Mouse (Mus musculus) right cerebral cortex, adult 18-20 months (tissue): ENCODE results near the gene Cyb561.

Experiments
- DNase-seq: peaks from one replicate; pipeline ENCODE4 v3.0.0; 2022; ENCODE audit warnings: mixed read lengths

Gene Cyb561

DNA sequence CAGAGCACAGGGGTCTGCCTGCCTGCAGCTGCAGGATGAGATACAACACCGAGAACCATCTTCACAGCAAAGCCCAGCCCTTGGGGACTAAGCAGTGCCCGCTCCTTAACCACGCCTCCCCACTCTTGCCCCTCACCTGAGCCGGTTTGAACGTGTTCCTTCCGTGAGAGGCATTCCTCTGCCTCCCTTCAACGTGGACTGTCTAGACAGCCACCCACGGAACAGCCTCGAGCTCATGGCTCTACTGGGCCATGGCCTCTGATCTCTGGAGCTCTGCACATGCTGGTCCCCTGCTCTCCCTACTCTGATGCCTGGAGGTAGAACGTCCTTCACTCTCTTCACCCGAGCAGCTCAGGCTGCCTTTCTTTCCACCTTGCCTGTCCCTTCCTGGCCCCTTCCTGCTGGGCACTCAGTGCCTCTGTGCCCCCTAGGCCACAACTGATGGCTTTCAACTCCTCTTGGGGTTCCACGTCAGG lies at the start of gene Cyb561:
Cyb561 (minus strand) TSS at position 426 of the 476 bp plus-strand sequence.
- DNase-seq = no peak

DNA sequence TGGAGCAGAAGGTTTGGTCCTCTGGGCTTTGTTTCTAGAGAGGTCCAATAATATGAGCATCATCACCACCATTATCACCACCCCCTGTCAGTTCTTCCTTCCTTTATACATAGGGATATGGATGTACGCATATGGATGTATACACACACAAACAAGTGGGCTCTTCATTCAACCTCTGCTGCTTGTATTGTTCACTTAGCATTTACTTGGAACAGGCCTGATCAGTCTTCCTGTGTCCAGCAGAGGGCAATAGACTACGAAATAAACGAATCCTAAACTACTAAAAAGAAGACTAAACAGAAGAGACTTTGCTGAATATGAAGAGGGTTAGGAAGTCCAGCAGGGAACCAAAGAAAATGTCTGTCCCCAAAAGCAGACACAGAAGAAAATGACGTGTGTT lies 48.6 kb upstream of the Cyb561 start:
- DNase-seq = peak; percentile 29

DNA sequence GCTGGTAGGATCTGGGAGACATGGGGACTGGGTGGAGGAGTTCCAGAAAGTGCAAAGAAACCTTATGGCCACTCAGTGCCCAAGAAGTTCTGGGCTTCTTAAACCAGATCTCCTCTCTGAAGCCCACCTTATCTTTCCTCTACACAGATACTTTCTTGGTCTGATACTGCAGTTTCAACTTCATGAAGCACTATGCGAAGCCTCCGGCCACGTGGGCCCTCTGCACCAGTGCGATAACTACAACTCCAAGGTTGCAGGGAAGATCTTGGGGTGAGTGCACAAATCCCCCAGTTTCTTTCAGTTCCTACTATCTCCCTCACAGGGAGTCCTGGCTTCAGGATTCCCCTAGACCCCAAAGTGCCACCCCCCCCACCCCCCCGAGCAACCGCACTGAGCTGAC lies 46.9 kb upstream of the Cyb561 start:
- DNase-seq = no peak

DNA sequence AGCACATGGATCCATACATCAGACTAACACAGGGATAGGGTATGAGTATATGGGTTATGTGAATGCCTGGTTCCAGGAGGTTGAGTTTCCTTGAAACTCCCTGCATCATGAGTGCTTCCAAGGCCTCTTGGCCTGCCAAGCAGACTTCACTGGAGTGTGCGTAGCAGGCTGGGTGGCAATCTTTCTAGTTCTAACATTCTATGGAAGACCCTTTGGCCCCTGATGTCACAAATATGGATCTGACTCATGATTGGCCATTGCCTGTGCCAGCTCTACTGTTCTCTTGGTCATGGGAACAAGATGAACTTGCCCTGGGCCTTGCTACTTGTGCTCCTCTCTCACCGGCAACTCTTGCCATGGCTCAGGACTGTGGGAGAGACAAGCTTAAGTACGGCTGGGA lies 41.2 kb upstream of the Cyb561 start, which contains the start of gene Ace3:
Ace3 (plus strand) TSS at position 301 of the 400 bp plus-strand sequence.
- DNase-seq = no peak

- DNase-seq = no peak
These were observed 37.1 kb upstream of the Cyb561 start for GRCm38 (mm10) chr11:105990231-105990630.

- no peak for DNase-seq
These were observed 36.3 kb upstream of the Cyb561 start for GRCm38 (mm10) chr11:105989446-105989845.

- no peak for DNase-seq
These were observed 34.3 kb upstream of the Cyb561 start for GRCm38 (mm10) chr11:105987446-105987845.

- DNase-seq = no peak
These were observed 31.3 kb upstream of the Cyb561 start for GRCm38 (mm10) chr11:105984452-105984851.

DNA sequence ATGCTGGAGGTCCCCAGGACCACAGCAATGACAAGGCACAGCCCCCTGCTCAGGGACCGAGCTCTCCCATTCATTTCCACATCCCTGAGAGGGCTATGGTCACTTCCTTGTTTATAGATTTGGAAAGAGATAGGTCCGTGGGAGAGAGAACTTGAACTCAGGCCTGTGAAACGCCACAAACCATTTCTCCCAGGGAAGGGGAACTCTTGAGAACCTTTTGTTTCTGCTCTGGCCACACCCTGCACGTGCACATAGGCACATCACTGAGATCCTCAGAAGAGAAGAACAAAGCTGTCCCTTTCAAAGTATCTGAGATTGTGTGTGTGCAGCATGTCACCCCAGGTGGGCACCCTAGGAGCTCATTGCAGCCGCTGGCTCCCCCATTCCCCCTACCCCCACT lies 25.5 kb upstream of the Cyb561 start:
- no peak for DNase-seq

DNA sequence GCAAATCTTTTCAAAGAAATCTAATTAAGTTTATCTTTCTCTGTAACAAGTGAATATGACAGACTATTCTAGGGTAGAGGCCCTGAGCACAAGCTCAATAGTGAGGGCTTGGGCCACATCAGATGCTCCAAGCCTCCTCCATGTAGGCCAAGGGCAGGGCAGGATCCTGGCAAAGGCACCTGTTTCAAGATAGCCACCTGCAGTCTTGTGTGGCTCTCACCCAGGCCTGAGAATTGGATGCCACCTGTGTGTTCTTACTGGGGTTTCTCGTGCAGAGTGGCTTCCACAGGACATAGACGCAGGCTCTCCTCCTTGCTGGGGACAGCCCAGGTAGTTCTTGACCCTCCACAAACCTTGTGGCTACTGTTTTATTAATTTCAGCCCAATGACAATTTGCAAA lies 25.1 kb upstream of the Cyb561 start:
- no peak for DNase-seq

DNA sequence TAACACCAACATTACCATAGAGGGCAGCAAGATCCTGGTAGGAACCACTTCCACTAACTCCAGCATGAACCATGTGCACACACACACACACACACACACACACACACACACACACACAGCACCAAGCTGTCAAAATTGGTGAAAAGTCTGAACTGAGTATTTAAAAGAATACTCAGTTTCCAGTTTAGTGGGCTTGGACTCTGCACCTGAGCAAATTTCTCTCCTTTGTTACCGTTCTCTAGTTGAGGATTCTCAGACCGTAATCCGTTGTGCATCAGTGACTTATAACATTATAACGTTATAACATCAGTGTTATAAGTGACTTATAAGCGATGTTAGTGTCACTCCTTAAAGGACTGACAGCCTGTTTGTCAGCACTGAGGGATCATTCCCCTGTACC lies 22.5 kb upstream of the Cyb561 start:
- DNase-seq = no peak

GRCm38 (mm10) chr11:105975050-105975449 lies 21.9 kb upstream of the Cyb561 start:
- no peak for DNase-seq

DNA sequence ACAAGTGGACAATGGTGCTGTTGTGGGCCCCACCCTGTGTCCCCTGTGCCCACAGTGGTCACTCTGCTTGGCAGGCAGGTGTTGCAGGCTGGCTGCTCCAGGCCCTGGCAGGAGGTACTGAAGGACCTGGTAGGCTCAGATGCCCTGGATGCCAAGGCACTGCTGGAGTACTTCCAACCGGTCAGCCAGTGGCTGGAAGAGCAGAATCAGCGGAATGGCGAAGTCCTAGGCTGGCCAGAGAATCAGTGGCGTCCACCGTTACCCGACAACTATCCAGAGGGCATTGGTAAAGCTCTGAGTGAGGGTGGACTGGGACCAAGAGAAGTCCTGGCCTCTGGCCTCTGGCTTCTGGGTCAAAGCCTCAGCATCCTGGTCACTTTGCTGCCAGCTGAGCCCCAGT lies 21.5 kb upstream of the Cyb561 start:
- no peak for DNase-seq

DNA sequence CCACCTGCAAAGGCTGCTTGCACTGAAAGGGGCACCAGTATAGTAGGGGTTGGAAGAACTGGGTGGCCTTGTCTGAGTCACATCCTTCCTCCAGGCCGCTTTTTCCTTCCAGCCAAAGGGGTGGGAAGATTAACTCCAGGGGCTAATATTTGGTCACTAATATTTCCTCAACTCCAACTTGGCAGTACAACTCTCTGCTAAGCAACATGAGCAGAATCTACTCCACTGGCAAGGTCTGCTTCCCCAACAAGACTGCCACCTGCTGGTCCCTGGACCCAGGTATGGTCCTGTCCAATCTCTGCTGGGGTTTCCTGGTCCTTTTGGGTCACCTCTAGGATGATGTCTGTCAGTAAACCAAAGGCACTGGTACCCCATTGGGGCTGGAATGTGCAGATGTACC lies 16.4 kb upstream of the Cyb561 start:
- peak; percentile 24 for DNase-seq

DNA sequence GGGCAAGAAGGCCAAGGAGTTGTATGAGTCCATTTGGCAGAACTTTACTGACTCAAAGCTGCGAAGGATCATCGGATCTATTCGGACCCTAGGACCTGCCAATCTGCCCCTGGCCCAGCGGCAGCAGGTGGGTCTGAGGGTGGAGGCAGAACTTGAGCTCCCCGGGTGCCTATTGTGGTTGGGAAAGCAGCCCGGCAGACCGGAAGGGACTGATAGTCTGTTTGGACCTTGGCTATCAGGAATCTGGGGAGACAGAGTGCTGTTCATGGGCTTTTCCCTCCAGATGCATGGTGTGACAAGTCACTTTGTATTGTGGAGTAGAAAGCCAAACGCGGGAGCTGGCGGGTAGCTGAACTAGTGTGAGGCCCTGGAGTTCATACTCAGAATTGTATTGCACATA lies 15.8 kb upstream of the Cyb561 start:
- no peak for DNase-seq

- DNase-seq = no peak
These were observed 14.8 kb upstream of the Cyb561 start, which contains the start of gene Ace for GRCm38 (mm10) chr11:105967741-105968574. Gene Ace (plus strand): TSS chr11:105967945.

DNA sequence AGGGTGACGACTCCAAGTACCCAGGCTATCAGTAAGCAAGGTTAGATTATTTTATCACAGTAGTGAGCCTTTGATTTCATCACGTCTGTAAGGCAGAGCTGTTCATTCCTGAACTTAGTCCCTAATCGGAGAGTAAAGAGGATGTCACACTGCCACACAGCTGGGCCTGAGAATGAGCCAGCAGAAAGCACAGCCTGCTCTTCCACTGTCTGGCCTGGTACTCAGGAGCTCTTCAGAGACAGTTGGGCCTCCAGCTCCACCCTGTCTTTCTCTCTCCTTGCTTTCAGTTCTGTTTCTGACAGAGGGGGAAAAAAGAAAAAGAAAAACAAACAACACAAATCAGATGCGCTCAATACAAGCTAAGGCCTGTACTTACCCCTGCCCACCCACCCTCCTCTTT lies 13.2 kb upstream of the Cyb561 start:
- no peak for DNase-seq

- DNase-seq = no peak
These were observed 11.6 kb upstream of the Cyb561 start for GRCm38 (mm10) chr11:105964691-105965090.

- peak; percentile 64 for DNase-seq
These were observed 6.2 kb upstream of the Cyb561 start for GRCm38 (mm10) chr11:105959355-105959754.

DNA sequence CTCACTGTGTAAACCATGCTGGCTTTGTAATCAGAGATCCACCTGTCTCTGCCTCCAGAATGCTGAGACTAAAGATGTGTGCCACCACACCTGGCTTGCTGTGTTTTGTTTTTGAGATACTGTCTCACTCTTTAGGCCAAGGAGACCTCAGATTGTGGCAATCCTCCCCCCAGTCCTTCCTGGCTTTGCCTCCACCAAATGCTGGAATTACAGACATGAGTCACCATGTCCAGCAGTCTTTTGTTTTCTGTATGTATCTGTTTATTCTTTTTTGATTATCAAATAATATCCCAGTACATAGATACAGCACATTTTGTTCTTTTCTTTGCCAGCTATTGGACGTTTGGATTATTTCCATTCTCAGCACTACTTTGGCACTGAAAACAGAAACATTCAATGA lies 5.4 kb upstream of the Cyb561 start:
- DNase-seq = no peak

- DNase-seq = no peak
These were observed 4.4 kb upstream of the Cyb561 start for GRCm38 (mm10) chr11:105957501-105957900.

- DNase-seq = no peak
These were observed 2.8 kb upstream of the Cyb561 start for GRCm38 (mm10) chr11:105955815-105956430.

DNA sequence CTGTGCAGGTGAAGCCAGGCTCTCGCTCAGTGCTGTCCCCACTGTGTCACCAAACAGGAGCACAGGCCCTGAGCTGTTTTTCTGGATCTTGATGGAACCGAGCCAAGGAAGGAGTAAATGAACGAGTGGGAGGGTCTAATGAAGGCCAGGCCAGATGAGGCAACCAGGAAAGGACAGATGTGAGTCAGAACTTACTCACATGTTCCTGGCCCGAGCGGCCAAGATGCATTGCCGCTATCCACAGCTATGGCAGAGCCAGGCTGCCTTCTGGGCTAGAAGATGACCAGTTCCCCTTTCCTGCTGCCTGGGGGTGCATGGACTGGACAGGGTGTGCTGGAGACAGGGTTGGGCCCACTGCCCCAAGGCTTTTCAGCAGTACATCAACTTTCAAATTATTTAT lies 266 bp upstream of the Cyb561 start:
- DNase-seq = no peak

DNA sequence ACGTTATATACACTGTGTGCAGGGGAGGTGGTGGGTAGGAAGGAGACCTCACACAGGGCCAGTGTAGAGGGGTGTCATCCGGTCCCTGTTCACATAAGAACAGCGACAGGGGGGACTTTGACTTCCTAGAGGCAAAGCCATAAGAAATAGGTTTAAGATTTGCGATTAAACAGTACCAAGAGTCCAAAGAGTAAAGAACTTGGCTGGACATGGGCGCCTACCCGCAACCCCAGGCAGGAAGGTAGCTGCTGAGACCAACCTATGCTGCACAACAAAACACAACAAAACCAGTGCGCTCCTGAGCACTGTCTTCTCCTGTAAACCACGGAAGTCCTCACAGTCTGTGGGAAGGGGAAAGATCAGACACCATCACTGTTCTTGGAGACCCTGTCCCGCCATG lies 1.0 kb downstream of the Cyb561 start:
- DNase-seq = no peak
